Mouse (Mus musculus) forebrain, embryonic 15.5 days (tissue): ENCODE data around the gene Slc38a10. TPM values are rescaled to one million over a fixed set of nuclear protein-coding genes. Genes with fewer than 3 reads are reported as not detected.

Experiments used
- ATAC-seq: fragments of 200-750 bp; cut with Nextera tagmentation; replicated peaks from 2 replicates; pipeline ENCODE4 v1.8.0; 2017; ENCODE audit warnings: mild to moderate bottlenecking, moderate TSS enrichment, moderate library complexity
- H3K27ac ChIP-seq: fragments of 300-500 bp; sonication (generic); replicated peaks from 2 replicates; pipeline ENCODE4 v1.5.1; 2015; ENCODE audit warnings: mild to moderate bottlenecking, inconsistent platforms
- H3K27me3 ChIP-seq: fragments of 300-500 bp; sonication (generic); 2 replicates; pipeline ENCODE4 v1.6.1; 2015; ENCODE audit warnings: inconsistent platforms
- H3K36me3 ChIP-seq: fragments of 300-500 bp; sonication (generic); 2 replicates; pipeline ENCODE4 v1.6.1; 2015; ENCODE audit warnings: mild to moderate bottlenecking, inconsistent platforms
- H3K4me1 ChIP-seq: fragments of 300-500 bp; sonication (generic); 2 replicates; pipeline ENCODE4 v1.6.1; 2015; ENCODE audit warnings: inconsistent platforms
- H3K4me2 ChIP-seq: fragments of 300-500 bp; sonication (generic); replicated peaks from 2 replicates; pipeline ENCODE4 v1.6.1; 2015; ENCODE audit warnings: mild to moderate bottlenecking, inconsistent platforms
- H3K4me3 ChIP-seq: fragments of 300-500 bp; sonication (generic); 2 replicates; pipeline ENCODE4 v1.5.1; 2015; ENCODE audit warnings: mild to moderate bottlenecking, inconsistent platforms
- H3K9ac ChIP-seq: fragments of 300-500 bp; sonication (generic); replicated peaks from 2 replicates; pipeline ENCODE4 v1.6.1; 2015; ENCODE audit warnings: mild to moderate bottlenecking, inconsistent platforms
- H3K9me3 ChIP-seq: fragments of 300-500 bp; sonication (generic); 2 replicates; pipeline ENCODE4 v1.6.1; 2016; ENCODE audit warnings: inconsistent platforms
- WGBS: fragments of 180-500 bp; shearing (Covaris S2); methylation state at CpG from one replicate; pipeline ENCODE4 v1.1.7; 2015; ENCODE audit warnings: mixed read lengths; 5-methylcytosine and 5-hydroxymethylcytosine counted together
- polyA plus RNA-seq: library from polyadenylated mRNA; unstranded; fragments of >200 nt; fragmentation: Nextera tagmentation; extraction: Ambion mirVana; gene quantifications from 2 replicates; pipeline ENCODE4 v1.2.1, GENCODE M21; 2015

Gene Slc38a10
- polyA plus RNA-seq, 1 experiment from 2014 or later, result 98.9 TPM

DNA sequence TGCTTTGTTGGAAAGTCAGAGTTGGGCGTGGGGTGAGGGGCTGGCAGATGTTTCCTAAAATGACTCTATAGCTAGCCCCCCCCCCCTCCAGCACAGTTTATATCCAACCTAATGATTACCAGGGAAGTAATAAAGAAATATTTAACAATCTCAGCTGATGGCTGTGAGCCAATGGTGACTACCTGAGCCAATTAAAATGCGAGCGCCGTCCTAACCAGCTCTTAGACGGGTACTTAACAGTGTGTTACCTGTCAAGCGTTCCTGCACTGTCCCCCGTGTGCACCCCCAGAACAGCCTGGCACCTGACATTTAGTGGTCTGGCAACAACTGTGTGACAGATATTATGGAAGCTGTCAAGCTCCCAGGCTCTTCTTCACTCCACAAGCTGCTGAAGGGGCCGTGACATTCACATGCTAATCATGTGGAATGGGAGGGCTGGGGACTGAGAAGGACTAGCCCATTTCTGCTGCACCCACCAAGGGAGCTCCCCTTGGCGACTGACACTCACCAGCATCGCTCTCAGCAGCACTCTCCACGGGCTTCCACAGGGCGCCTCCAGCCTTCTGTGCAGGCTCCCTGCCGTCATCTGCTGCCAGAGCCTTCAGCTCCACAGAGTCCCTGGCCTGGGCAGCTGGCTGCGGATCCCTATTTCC, 41.5 kb downstream of the Slc38a10 start:
- H3K9ac ChIP-seq, result no peak overlapping the region
- no peak overlapping the region for H3K4me2 ChIP-seq
- no peak overlapping the region for H3K27ac ChIP-seq
- peaks cover 4% of the 10 kb centered on the region; the same call in 1 of the 2 replicates for H3K4me1 ChIP-seq
- no peak overlapping the region for H3K4me3 ChIP-seq
- H3K27me3 ChIP-seq, result no peaks in the 10 kb centered on the region
- no peak for ATAC-seq
- WGBS, result 63% methylated on average over 14 of the region's 14 CpGs
- H3K9me3 ChIP-seq, result no peaks in the 10 kb centered on the region
- H3K36me3 ChIP-seq, result peaks cover 26% of the 10 kb centered on the region

DNA sequence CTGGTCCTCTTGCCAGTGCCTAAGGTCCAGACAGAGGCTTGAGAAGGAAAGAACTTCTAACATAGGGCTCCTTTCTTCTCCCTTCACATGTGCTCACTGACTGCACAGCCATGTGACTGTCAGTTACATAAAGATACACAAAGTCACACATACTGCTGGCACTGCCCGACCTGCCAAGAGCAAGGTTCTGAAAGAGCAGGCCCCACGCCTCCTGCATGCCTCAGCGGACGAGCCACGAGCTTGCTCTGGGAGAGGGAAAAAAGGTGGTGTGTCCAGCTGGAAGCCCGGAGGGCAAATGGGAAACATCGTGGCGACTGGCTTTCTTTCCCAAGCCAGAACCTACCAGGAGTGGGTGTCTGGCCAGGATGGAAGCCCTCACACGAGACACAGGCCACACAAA, 43.4 kb downstream of the Slc38a10 start:
- WGBS, result 83% methylated on average over 9 of the region's 9 CpGs
- no peak overlapping the region for H3K9ac ChIP-seq
- H3K4me2 ChIP-seq, result no peak overlapping the region
- H3K4me3 ChIP-seq, result no peak overlapping the region
- H3K4me1 ChIP-seq, result peaks cover 4% of the 10 kb centered on the region; the same call in 1 of the 2 replicates
- no peaks in the 10 kb centered on the region for H3K9me3 ChIP-seq
- peaks cover 37% of the 10 kb centered on the region for H3K36me3 ChIP-seq
- H3K27me3 ChIP-seq, result no peaks in the 10 kb centered on the region
- ATAC-seq, result no peak
- H3K27ac ChIP-seq, result no peak overlapping the region

- Histone ChIP-seq H3K4me2 (no peak overlapping the region), H3K27ac (no peak overlapping the region), H3K4me3 (no peak overlapping the region), H3K27me3 (no peaks in the 10 kb centered on the region), H3K9ac (no peak overlapping the region), H3K36me3 (peaks cover 37% of the 10 kb centered on the region), H3K9me3 (no peaks in the 10 kb centered on the region), H3K4me1 (peaks cover 4% of the 10 kb centered on the region; the same call in 1 of the 2 replicates)
- 86% methylated on average over 2 of the region's 2 CpGs for WGBS
- no peak for ATAC-seq
These were observed 44.1 kb downstream of the Slc38a10 start for GRCm38 (mm10) chr11:120107026-120107425.

DNA sequence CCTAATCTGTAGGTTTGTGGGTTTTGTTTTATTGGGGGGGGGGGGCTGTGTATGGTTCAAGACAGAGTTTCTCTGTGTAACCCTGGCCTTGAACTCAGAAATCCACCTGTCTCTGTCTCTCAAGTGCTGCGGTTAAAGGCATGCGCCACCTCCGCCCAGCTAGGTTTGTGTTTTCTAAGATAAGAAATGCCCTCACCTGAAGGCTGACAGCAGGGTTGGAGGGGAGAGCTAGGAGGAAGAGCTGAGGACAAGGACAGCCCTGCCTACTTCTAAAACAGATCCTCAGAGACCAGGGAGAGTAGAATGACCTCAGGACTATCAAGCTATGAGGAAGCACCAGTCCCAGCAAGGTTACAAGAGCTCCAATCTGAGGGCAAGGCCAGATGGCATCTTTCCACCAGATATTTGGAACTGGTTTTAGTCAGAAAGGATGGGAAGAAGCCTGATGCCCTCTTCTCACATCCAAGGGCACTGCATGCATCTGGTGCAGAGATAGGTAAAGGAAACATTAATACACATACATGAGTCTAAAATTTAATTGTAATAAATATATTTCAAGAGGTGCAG, 47.6 kb downstream of the Slc38a10 start:
- no peak overlapping the region for H3K4me2 ChIP-seq

GRCm38 (mm10) chr11:120101036-120101435, 50.1 kb downstream of the Slc38a10 start:
- Histone ChIP-seq H3K4me3 (no peak overlapping the region), H3K4me2 (no peak overlapping the region), H3K27me3 (no peaks in the 10 kb centered on the region), H3K9me3 (no peaks in the 10 kb centered on the region), H3K9ac (no peak overlapping the region), H3K36me3 (peaks cover 30% of the 10 kb centered on the region), H3K27ac (0 out of 2 replicates have a peak overlapping the region, but pooled peaks have one; percentile 46), H3K4me1 (peaks cover 22% of the 10 kb centered on the region)
- WGBS, result 4% methylated on average over 3 of the region's 3 CpGs
- no peak for ATAC-seq

More for the DNA sequence above, 47.6 kb downstream of the Slc38a10 start:
- 98% methylated on average over 3 of the region's 3 CpGs for WGBS
- ATAC-seq, result no peak
- peaks cover 12% of the 10 kb centered on the region for H3K4me1 ChIP-seq
- H3K27ac ChIP-seq, result no peak overlapping the region
- peaks cover 35% of the 10 kb centered on the region for H3K36me3 ChIP-seq
- H3K4me3 ChIP-seq, result no peak overlapping the region
- H3K9ac ChIP-seq, result no peak overlapping the region
- H3K27me3 ChIP-seq, result no peaks in the 10 kb centered on the region
- H3K9me3 ChIP-seq, result no peaks in the 10 kb centered on the region

DNA sequence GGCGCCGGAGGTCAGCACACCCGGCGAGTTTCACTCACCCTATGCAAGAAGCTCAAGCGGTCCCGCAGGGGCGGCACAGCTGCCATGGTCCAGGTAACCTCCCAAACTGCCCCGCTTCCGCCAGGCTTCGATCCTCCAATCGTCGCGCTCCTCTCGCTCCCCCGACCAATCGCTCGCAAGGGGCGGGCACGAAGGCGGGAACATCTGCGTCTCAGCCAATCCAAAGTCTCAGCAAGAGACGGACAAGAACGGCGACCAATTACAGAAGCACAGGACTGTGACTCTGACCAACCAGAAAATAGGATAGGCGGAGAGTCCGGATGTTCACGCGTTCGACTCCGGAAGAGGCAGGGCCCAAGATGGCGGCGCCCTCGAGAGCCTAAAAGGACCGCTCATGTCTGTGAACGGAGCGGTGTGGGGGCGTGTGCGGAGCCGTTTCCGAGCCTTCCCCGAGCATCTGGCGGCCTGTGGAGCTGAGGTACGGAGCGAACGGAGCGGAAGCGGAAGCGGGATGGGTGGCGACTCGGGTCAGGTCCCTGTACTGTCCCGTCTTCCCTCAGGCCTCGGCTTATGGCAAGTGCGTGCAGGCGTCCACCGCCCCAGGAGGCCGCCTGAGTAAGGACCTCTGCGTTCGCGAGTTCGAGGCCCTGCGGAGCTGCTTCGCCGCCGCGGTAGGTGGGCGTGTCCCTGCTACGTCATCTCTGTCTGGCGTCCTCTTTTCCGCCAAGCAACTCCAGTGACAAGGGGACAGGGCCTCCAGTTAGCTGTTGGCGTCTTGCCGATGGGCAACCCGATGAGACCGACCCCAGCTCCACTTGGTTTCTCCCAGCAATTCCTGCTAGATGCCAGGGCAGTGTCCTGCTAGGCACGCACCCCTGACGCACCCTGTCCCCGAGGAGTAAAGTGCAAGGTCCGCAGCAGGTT, 52.3 kb downstream of the Slc38a10 start, which contains the start of the genes Tepsin and Ndufaf8:
Gene Tepsin (minus strand): TSS at position 144 of the 924 bp plus-strand sequence.
Gene Ndufaf8 (plus strand): TSS at position 341 of the 924 bp plus-strand sequence.
- WGBS, result under 1% methylated on average over 77 of the region's 77 CpGs
- no peaks in the 10 kb centered on the region for H3K9me3 ChIP-seq
- peak; percentile 98 for ATAC-seq

DNA sequence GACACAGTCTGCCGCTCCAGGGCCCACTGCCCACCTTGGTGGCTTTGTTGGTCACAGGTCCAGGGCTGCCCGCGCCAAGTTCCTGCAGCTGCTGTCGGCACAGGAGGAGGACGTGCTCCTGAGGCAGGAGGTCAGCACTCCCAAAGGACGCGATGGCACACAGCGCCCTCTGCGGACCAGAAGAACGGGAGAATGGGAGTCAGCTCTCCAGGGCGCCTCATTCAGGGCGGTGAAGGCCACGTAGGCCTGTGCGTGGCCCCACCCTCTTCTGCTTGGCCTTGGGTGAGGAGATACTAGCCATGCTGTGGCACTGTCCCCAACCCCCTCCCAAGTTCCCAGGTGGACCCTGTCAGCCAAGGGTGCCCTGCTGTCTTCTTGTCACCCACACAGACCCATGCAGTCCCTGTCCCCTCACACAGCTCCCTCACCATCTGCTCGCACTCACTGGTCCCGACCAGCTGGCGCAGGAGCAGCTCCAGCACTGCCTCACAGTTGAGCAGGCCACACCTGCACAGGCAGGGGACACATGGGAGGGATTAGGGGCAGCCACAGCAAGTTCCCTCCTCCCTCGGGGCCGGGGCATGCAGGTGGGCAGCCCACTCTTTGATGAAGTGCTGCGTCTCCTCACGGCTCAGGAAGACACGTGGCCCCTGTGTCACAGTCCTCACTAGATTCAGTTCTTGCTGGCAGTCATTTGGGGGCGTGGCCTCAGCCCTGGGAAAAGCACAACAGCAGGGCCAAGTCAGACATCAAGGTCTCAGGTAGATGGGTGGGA, 58.1 kb downstream of the Slc38a10 start:
- peaks cover 53% of the 10 kb centered on the region for H3K36me3 ChIP-seq
- H3K27ac ChIP-seq, result no peak overlapping the region
- no peaks in the 10 kb centered on the region for H3K27me3 ChIP-seq
- no peak for ATAC-seq
- no peak overlapping the region for H3K4me3 ChIP-seq
- no peak overlapping the region for H3K9ac ChIP-seq
- 79% methylated on average over 23 of the region's 23 CpGs for WGBS
- H3K9me3 ChIP-seq, result no peaks in the 10 kb centered on the region
- H3K4me2 ChIP-seq, result no peak overlapping the region
- H3K4me1 ChIP-seq, result peaks cover 8% of the 10 kb centered on the region

More for the DNA sequence above, 52.3 kb downstream of the Slc38a10 start, which contains the start of the genes Tepsin and Ndufaf8:
- H3K4me1 ChIP-seq, result peaks cover 22% of the 10 kb centered on the region
- H3K27ac ChIP-seq, result peak within 1 kb of the TSS; percentile 95
- peak within 1 kb of the TSS; percentile 65 for H3K4me3 ChIP-seq
- peaks cover 27% of the 10 kb centered on the region for H3K36me3 ChIP-seq
- peak within 1 kb of the TSS; percentile 93 for H3K4me2 ChIP-seq
- no peaks in the 10 kb centered on the region for H3K27me3 ChIP-seq
- H3K9ac ChIP-seq, result peak within 1 kb of the TSS; percentile 72

- Histone ChIP-seq H3K9ac (no peak overlapping the region), H3K4me2 (no peak overlapping the region), H3K27ac (no peak overlapping the region), H3K4me3 (no peak overlapping the region), H3K27me3 (no peaks in the 10 kb centered on the region), H3K36me3 (peaks cover 48% of the 10 kb centered on the region), H3K4me1 (peaks cover 10% of the 10 kb centered on the region), H3K9me3 (no peaks in the 10 kb centered on the region)
- WGBS, result 90% methylated on average over 4 of the region's 4 CpGs
- ATAC-seq, result no peak
These were observed 60.5 kb downstream of the Slc38a10 start for GRCm38 (mm10) chr11:120090661-120091060.

DNA sequence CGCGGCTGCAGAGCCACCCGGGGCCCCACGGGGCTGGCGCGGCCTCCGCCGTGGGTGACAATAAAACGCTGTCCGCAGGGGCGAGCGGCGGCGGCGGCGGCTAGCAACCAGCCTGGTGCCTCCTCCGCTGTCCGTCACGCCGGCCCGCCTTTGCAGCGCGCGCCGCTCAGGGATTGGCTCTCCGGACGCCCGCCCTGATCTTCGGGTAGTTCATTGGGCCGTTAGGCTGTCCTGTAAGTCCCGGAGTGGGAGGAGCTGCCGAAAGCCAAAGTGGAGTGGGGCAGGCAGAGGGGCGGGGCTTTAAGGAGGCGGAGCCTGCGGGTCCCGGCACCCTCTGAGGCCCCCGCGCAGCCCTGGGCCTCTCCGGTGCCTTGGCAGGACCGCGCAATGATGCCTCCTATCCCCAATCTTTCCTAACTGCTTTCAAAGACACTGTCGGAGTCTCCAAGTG, 64.4 kb downstream of the Slc38a10 start, which contains the start of gene Cep131:
Gene Cep131 (minus strand): TSS at position 126 of the 451 bp plus-strand sequence.
- peak within 1 kb of the TSS; percentile 82 for H3K4me3 ChIP-seq
- peak; percentile 99 for ATAC-seq

DNA sequence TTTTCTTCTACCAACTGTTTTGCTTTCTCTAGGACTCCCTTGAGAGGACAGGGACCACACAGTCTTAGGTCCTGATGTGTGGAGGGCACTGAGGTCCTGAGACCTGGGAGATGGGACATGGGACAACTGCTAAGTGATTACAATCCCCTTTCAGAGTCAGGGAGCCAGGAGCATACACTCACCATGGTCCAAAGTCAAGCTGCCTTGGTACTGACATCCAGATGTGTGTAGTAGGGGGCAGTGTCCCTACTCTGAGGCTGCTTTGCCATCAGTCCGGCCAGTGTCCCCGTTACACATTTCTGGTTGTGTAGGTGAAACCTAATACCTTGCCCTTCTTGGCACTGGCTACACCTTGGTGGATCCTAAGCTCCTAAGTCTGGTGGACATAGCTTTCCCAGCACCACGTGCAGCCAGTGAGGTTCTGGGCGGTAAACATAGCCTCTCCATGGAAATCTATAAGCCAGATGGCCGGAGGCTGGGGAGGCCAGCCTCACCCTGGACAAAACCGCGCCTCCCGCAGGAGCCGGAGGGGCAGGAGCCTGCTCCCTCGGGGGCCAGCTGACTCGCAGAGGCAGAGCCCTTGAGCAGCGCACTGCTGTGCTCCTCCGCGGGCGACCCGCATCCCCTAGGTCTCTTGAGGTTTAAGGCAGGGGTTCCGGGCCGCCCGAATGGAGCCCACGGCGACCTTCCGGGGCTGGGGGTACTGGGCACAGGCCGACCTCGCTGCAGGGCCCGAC, 65.1 kb downstream of the Slc38a10 start:
- peak overlapping the region; percentile 82 for H3K4me3 ChIP-seq
- H3K9ac ChIP-seq, result peak overlapping the region; percentile 95
- no peaks in the 10 kb centered on the region for H3K27me3 ChIP-seq
- peak; percentile 59 for ATAC-seq
- peaks cover 15% of the 10 kb centered on the region for H3K4me1 ChIP-seq
- H3K9me3 ChIP-seq, result no peaks in the 10 kb centered on the region
- H3K27ac ChIP-seq, result peak overlapping the region; percentile 80
- H3K36me3 ChIP-seq, result peaks cover 18% of the 10 kb centered on the region
- H3K4me2 ChIP-seq, result peak overlapping the region; percentile 94
- WGBS, result 0% methylated on average over 25 of the region's 25 CpGs

More for the DNA sequence above, 64.4 kb downstream of the Slc38a10 start, which contains the start of gene Cep131:
- Histone ChIP-seq H3K9ac (peak within 1 kb of the TSS; percentile 95), H3K36me3 (peaks cover 22% of the 10 kb centered on the region), H3K27ac (peak within 1 kb of the TSS; percentile 80), H3K4me2 (peak within 1 kb of the TSS; percentile 94), H3K27me3 (no peaks in the 10 kb centered on the region), H3K4me1 (peaks cover 15% of the 10 kb centered on the region), H3K9me3 (no peaks in the 10 kb centered on the region)
- WGBS, result under 1% methylated on average over 35 of the region's 42 CpGs
